Mouse (Mus musculus): ENCODE data around the gene Vwa7.
A peak's percentile ranks its signal among the peaks of the same experiment; 100 is the strongest.
"Not testable (repeated sequence)": the region's sequence is repeated elsewhere in the genome, so short reads cannot be mapped to it uniquely, and the experiment has no call there.

Vwa7 gene

GRCm38 (mm10) chr17:35000717-35001451 lies 15.5 kb upstream of the Vwa7 start, which contains the start of gene Vars:
Gene Vars, plus strand, starts transcription at chr17:35000987.
- peak; percentile 89 for DNase-seq (ENCODE audit: low spot score)

GRCm38 (mm10) chr17:35001452-35002152 lies 14.8 kb upstream of the Vwa7 start:
- no peak for DNase-seq (ENCODE audit: low spot score)

- DNase-seq (ENCODE audit: low spot score): no peak
Measured at GRCm38 (mm10) chr17:35002153-35002865, 14.1 kb upstream of the Vwa7 start.

GRCm38 (mm10) chr17:35003022-35003838 lies 13.1 kb upstream of the Vwa7 start:
- no peak for DNase-seq (ENCODE audit: low spot score)

GRCm38 (mm10) chr17:35004075-35004717 lies 12.2 kb upstream of the Vwa7 start:
- no peak for DNase-seq (ENCODE audit: low spot score)

GRCm38 (mm10) chr17:35005158-35005557 lies 11.2 kb upstream of the Vwa7 start:
- no peak for DNase-seq (ENCODE audit: low spot score)

- DNase-seq (ENCODE audit: low spot score): not testable (repeated sequence)
Measured at GRCm38 (mm10) chr17:35005902-35006301, 10.5 kb upstream of the Vwa7 start.

- no peak for DNase-seq (ENCODE audit: low spot score)
Measured at GRCm38 (mm10) chr17:35007387-35007991, 8.9 kb upstream of the Vwa7 start.

GRCm38 (mm10) chr17:35009586-35009985 lies 6.8 kb upstream of the Vwa7 start:
- DNase-seq (ENCODE audit: low spot score): no peak

GRCm38 (mm10) chr17:35011440-35011839 lies 4.9 kb upstream of the Vwa7 start:
- DNase-seq (ENCODE audit: low spot score): no peak

- DNase-seq (ENCODE audit: low spot score): no peak
Measured at GRCm38 (mm10) chr17:35012430-35012829, 3.9 kb upstream of the Vwa7 start.

- no peak for DNase-seq (ENCODE audit: low spot score)
Measured at GRCm38 (mm10) chr17:35013221-35013620, 3.2 kb upstream of the Vwa7 start.

GRCm38 (mm10) chr17:35015296-35015695 lies 1.1 kb upstream of the Vwa7 start:
- no peak for DNase-seq (ENCODE audit: low spot score)

- DNase-seq (ENCODE audit: low spot score): no peak
Measured at GRCm38 (mm10) chr17:35016791-35017705, 669 bp downstream of the Vwa7 start.

GRCm38 (mm10) chr17:35017706-35018030 lies 1.3 kb downstream of the Vwa7 start:
- no peak for DNase-seq (ENCODE audit: low spot score)

- no peak for DNase-seq (ENCODE audit: low spot score)
Measured at GRCm38 (mm10) chr17:35018171-35018570, 1.8 kb downstream of the Vwa7 start.

- DNase-seq (ENCODE audit: low spot score): no peak
Measured at GRCm38 (mm10) chr17:35019894-35020293, 3.5 kb downstream of the Vwa7 start.

GRCm38 (mm10) chr17:35020551-35020950 lies 4.2 kb downstream of the Vwa7 start:
- no peak for DNase-seq (ENCODE audit: low spot score)

GRCm38 (mm10) chr17:35021163-35021808 lies 4.9 kb downstream of the Vwa7 start:
- peak; percentile 93 for DNase-seq (ENCODE audit: low spot score)
